Mouse (Mus musculus): ENCODE data around the gene Ttc39d.
"Not testable (repeated sequence)": the region's sequence is repeated elsewhere in the genome, so short reads cannot be mapped to it uniquely, and the experiment has no call there.

The Ttc39d gene

DNA sequence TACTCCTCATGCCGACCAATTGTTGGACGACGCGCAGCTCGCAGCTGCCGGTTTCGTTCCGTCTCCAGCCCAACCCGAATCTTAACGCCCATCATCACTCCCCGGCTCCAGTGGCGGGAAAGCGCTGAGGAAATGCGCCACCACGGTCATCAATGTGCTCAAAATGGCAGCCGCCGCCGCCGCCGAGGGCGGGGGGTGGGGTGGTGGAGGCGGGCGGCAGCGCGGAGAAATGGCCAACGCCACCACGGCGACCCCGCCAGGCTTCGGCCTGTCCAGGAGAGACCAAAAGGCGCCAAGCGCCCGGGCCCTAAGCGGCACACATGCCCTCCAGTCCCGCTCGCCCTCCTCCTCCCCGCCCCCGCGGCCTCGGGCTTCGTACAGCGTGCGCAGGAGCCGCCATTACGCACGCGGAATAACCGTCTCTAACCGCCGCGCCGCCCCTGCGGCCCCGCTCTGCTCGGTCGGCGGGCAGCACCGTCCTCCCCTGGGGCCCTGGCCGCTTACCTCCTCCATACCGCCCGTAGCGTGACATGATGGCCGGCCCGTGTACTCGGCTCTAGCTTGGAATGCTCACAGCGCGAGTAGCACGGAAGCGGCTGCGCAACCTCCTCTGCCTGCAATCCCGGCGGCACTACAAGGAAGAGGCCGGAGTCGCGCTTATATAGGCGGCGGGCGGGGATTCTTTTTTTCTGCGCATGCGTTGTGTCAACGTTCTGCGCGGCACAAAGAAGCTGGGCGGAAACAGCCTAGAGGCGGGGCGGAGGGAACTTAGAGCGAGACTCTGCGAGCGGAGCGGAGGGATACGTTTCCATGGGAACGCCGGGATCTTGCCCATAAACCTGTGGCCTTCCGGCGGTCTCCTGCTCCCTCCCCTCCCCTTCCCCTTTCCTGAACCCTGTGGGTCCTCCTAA, at the start of gene Ttc39d, which contains the start of gene Srsf7:
Gene Ttc39d, plus strand, starts transcription at position 790 of the 911 bp plus-strand sequence.
Gene Srsf7, minus strand, starts transcription at position 637 of the 911 bp plus-strand sequence.
- peak; percentile 95 to 98 for DNase-seq

DNA sequence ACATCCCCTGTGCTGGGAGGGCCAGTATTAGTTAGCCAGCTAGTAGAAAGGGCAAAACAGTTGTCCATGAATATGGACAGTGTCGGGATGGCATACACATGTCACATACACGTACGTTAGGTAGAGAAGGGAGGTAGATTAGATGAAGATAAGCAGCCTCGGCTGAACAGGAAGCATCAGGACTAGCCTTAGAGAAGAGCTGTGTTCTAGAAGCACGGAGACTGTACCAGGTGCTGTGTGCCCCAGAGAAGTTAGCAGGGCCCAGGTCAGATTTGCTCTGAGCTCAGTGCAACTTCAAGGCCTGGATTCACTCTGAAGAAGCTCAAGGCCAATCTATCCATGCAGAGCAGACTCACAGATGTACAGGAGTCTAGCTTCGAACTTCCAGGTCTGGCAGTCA, 49.8 kb upstream of the Ttc39d start:
- no peak for DNase-seq

DNA sequence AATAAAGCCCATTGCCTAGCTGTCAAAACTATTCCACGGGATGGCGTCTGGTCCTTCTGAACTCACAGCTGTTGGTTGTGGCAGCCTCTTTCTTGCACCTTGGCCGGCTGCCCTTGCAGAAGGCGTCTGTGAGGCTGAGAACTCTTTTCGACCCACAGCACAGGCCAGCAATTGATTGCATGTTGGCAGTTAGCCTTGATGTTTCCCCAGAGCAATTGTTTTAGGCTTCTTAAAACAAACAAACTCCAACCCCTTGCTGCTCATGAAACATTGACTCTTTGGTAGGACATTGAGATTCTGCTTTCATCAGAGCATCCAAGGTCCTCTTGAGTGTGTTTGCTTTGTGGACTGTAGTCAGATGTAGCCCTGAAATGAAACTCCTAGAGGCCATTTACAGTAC, 46.8 kb upstream of the Ttc39d start:
- DNase-seq: no peak

DNA sequence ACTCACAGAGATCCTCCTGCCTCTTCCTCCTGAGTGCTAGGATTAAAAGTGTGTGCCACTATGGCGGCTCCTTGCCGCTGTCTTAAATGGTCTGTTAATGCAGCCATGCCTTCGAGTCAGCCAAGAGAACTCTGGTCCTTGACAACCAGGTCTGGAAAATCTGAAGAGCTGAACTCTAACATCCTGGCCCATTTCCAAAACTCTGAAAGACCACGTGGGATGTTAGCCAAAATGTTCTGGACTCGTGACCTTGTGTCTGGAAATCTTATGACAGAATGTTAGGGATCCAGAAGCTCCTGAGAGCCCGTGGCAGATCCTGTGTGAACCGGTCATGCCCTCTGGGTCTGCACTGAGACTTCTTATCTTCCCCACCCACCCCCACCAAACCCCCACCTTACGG, 43.3 kb upstream of the Ttc39d start:
- DNase-seq: no peak

DNA sequence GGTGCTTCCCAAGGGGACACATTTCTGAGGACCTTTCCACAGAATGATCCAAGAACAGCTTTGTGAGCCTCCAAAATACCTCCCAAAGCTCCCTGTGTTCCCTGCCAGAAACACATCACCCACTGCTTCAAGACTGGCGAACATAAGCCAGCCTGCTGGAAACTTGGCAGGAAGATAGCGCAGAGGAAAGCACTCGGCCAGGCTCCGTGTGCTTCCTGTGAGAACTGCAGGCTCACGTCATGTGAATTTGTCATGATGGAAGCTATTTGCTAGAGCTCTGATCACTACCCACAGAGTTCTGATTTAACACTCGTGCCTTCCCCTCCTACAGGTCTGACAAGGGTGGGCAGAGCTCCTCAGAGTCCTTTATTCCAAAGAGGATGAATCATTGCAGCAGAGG, 41.5 kb upstream of the Ttc39d start:
- DNase-seq: no peak

DNA sequence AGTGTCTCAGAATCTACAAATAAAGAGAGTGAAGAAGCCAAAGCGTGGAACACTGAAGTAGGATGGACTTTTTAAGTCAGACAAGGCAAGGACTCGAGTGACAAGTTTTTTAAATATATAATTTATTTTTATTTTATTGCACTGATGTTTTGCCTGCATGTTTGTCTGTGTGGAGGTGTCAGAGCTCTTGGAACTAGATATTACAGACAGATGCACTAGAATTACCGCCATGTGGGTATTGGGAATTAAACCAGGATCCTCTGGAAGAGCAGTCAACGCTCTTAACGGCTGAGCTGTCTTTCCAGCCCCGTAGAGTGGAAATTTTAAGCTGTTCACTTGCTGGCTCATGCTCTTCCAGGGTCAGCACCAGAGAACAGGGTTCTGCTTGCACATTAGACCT, 40.9 kb upstream of the Ttc39d start:
- DNase-seq: no peak

DNA sequence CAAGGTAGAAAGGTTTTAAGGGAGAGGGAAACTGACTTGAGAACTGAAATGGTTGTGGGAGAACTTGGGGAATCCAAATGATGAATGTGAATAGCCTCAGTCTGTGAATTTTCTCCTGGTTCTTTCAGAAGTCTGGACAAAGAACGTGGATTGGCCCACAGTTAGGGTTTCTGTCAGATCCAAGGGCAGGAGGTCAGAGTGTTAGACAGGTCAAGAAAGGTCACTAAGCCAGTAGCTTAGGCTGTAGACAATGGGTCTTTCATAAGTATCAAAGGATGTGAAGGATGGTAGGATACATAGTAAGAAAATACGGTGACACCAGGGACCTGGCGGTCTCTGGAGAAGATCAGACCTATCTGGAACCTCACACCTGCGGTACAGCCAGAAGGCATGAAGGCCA, 39.8 kb upstream of the Ttc39d start:
- no peak for DNase-seq

DNA sequence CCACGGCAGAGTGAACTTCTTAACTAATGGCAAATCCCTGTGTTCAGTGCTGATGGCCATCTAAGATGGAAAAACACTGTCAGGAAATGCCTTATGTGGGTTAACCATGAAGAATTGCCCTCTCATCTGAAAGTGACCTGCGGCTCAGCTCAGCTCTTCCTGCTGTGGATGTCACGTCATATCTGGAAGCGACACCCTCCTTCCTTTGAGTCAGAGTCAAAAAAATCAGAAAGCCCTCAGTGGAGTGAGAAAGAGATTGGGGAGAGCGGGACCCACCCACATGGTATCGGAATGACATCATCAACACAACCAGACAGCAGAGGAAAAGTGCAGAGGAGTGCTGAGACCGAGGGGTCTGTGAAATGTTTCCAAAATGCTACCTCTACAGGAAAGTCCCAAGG, 39.4 kb upstream of the Ttc39d start:
- DNase-seq: no peak

DNA sequence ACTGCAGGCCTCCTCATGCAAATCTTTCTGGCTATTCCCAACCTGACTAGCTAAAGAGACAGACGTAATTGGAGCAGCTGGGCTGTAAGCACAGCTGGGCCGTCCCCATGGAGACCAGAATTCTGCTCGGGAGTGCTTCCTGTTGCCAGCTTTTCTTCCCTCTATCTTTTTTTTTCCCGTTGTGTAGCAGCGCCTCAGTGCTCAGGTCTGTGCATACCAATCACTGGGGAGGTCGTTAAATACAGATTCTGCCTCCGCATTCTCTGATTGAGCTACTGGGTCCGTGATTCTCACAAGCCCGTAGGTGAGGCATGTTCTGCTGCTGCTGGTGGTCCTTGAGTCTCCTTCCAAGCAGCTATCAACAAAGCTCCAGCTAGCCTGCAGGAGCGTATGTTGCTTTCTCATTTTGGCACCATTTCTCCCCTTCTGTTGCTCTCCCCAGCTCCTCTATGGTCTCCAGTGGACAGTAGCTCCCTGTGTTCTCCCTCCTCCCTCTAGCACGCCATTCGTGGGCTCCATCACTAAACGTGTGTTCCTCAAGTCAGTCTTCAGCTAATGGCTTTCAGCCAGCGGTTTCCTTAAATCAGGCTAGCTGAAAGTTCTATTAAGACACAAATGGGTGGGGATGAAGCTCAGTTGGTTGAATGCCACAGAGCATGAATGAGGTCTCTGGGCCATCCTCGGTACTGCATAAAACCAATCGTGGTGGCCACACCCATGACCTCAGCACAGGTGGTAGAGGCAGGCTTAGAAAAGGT, 38.7 kb upstream of the Ttc39d start:
- DNase-seq: no peak

DNA sequence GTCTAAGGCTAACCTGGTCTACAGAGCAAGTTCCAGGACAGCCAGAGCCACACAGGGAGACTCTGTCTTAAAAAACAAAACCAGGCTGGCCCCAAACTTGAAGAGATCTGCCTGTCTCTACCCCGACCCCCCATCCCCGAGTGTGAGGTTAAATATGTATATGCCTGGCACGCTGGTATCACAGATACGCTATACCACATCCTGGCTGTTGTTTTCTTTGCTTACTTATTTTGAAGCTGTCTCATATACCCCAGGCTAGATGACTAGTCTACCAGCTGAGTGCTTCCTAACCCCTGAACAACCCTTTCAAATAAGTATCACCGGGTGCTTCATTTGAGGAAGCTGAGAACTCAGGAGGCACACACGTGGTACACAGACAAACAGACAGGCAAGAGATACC, 37.5 kb upstream of the Ttc39d start:
- no peak for DNase-seq

DNA sequence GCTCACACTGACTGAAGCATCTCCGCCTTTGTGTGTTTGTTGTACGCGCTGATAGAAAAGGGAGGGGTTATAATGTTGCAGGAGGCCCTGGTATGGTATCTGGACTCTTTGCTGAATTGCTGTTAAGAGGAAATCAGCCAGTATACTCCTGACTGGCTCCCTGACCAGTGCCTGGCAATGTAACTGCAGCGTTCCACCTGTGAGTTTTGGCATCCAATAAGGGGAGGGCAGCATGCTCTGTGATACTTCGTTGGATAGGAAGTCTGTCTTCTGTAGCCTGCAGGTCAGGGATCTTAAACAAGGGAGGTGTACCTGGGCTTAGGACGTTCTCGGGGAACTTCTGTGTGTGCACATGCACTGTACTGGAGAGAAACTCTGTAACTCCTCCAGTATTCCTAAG, 36.3 kb upstream of the Ttc39d start:
- DNase-seq: no peak

DNA sequence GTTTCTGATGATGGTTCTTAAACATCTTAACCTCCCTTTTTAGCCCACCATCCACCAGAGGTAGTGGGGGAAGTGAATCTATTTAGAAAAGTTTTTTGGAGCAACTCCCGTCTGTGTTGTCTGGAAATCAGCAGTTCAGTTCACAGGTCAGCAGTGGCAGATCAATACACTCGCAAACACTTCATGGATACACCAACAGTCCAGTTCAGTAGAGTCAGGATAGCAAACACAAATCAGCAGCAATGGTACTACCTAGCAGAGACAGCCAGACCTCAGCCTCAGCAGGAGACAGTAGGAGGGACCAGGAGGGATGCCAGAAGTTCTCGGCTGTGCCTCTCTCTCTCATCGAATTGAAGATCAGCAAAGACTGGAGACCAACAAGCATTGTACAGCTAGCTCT, 35.3 kb upstream of the Ttc39d start:
- DNase-seq: no peak

DNA sequence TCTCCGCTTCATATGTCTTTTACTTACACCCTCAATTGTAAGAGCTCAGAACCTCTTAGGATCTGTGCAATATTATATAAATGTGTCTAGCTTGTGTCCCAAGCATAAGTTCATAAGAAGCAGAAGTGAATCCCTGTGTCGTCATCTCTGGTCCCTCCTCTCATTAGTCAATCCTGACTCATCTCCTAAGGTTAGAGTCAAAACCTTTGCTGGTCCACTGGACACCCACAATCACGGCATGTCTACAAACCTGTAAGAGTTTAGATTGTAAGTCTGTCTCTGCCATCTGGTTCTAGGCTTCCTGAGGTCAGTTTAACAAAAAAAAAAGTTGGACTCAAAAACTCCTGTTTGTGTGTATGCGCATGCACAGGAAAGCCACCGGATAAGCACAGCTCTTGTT, 34.5 kb upstream of the Ttc39d start:
- DNase-seq: no peak

DNA sequence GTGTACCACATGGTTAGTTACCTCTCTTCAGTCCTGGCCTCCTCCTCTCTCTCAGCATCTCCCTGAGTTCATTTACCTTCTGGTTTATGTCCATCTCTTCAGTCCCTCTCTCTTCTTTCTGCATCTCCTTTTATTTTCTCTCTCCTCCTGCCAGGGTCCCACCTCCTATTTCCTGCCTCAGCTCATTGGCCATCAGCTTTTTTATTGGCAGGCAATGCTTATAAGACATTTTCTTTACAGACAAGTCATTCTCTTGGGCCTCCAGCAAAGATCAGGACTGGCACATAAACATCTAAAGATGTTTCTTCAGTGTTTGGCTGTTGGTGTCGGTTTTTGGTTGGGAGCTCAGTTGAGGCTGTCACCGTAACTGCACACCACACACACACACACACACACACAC, 33.6 kb upstream of the Ttc39d start:
- DNase-seq: no peak

DNA sequence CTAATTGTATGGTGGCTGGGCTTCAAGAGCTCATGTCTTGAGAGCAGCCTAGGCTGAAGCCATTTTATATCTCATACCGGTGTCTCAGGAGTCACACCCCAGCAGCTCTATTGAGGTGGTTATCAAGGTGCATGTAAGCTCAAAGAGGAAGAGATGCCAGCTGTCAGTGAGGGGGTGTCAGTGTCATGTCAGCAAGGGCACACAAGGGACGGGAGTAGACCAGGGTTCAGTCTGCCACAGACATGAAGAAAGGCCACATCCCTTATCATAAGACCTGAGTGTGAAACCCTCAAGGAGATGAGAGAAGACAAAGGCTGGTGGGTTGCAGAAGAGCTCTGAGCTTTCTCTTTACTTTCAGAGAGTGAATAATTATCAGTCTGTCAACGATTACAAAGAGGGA, 33.1 kb upstream of the Ttc39d start:
- peak in 1 of 2 experiments; percentile 15 for DNase-seq

DNA sequence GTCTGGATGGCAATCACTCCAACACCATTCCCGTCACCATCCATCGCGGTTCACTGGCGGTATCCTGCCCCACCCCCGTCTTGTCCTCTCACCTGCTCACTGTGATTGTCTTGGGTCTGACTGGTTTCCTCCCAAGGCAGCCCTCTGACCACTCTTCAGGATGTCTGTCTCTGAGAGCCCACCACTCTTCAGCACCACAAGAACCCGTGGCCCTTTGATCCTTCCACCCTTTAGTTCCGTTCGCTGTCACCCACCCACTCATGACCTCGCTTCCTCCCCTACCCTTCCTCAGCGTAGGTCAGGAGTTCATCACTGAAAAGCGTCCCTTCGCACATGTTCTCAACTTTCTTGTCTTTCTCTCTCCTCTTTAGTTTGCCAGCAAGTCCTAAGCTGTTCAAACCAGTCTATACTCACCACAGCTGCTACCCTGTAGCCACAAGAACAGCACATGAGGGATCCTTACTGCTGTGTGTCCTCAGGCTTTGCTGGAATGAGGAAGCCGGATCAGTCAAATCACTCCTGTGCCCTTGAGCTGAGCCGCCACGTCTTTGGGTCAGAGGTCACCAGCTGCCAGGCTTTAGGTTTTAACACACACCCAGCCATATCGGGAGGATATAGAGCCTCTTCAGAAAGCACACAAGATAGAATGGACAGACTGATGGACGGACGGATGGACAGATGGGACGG, 32.4 kb upstream of the Ttc39d start:
- peak in 1 of 2 experiments; percentile 27 for DNase-seq

DNA sequence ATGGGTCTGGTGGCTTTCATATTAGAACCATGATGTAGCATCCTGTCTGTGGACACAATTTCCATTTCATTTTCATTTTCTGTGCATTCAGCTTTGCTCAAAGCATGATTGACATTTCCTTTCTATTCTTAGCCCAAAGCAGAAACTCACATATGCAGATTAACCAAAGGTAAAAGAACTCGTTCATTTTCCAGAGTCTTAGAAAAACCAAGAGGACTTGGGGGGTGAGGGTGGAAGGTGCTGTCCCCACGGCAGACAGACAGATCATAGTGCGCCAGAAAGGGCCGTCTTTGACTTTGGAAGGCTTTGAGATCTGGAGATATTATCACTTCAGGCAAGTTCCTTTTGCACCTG, 31.9 kb upstream of the Ttc39d start:
- DNase-seq: no peak

DNA sequence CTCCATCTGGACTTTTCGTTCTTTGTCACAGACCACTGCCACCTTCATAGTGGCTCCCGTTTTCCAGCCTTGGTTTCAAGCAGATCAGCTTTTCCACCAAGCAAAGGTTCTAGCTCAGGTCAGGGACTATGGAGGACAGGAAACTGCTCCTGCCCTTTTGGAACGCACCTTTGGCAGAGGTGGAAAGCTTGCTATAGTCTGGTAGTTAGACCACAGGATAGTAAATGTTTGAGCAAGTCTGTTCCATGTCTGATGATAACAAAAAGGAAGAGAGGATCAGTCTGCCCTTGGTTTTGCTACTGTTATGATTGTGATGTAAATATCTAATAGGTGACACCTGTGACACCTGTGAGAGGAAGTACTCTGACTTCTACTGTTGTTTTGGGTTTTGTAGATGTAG, 31.3 kb upstream of the Ttc39d start:
- no peak for DNase-seq

DNA sequence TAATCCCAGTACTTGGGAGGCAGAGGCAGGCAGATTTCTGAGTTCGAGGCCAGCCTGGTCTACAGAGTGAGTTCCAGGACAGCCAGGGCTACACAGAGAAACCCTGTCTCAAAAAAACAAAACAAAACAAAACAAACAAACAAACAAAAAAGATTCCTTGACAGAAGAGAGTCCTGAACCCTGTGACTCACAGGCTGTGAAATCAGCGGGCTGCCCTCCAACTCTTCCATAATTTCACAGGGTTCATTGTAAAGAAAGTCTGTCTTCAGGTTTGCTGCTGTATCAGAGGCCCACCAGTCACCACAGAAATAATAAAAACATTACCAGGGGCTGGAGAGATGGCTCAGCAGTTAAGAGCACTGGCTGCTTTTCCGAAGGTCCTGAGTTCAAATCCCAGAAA, 28.4 kb upstream of the Ttc39d start:
- DNase-seq: not testable (repeated sequence)

DNA sequence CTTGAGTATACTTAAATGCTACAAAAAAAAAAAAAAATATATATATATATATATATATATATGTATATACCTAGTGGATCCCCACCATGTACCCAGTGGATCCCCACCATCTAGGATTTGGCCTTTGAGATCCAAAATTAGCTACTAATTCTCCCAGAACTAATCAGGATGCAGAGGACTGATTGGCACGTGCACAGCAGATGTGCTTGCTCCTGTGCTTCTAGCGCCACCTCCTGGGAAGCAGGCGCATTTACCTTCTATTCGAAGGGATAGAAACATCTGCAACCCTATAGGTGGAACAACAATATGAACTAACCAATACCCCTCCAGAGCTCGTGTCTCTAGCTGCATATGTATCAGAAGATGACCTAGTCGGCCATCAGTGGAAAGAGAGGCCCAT, 27.3 kb upstream of the Ttc39d start:
- DNase-seq: peak; percentile 29 to 62

DNA sequence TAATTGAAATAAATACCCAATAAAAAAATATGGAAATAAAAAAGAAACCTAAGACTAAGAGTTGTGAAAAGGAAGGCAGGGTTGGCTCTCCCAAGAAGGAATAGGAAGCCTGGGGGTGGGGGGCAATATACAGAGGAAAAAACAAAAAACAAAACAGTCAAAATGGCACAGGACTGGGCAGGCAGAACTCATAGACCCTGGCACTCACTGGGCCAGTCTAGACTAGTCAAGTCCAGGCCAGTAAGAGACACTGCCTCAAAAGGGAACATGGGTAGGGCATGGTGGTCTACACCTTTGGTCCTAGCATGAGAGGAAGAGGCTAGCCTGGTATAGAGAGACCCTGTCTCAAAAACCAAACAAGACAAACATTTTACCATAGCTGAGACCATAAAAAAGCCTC, 26.8 kb upstream of the Ttc39d start:
- DNase-seq: no peak

DNA sequence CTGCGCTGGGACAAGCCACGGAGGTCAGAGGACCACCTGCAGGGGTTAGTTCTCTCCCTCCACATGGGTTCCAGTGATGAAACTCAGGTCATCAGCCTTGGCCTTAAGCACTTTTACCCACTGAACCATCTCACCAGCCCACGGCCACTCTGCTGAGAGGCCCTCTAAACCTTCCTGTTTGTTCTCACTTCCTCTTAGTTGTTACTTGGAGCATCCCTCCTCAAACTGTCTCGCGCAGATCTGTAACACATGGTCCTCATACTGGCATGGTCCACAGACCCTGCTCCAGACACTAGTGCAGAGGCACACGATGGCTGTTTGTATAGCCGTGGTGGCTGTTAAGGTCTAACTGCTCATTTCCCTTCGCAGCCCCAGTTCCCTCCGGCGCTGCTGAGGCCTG, 23.6 kb upstream of the Ttc39d start:
- no peak for DNase-seq

DNA sequence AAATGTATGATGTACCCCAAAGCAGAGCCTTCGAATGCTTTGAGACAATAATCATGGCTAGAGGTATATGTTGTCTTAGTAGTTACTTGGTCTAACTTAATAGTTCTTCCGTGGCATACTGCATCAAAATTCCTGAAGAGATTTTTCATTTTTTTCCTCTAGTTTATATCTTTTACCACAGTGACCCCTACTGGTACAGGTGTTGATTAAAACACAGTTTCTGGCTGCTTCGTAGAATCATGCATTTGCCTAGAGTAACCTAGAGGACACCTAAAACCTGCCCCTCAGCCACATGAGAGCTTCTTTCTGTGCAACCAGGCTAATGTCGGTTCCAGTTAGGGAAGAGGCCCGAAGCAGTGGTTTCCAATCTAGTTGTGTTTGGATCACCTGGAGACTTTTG, 14.2 kb upstream of the Ttc39d start:
- DNase-seq: no peak
